Mouse (Mus musculus) intestine, embryonic 15.5 days (tissue): Measurements from ENCODE around the gene Ahsg. TPM values are rescaled to one million over a fixed set of nuclear protein-coding genes. Genes with fewer than 3 reads are reported as not detected.

ENCODE experiments used
- ATAC-seq: fragments of 200-750 bp; cut with Nextera tagmentation; 2 replicates; pipeline ENCODE4 v1.8.0; 2017; ENCODE audit warnings: moderate TSS enrichment, moderate library complexity
- H3K27ac ChIP-seq: fragments of 300-500 bp; sonication (generic); 2 replicates; pipeline ENCODE4 v1.5.1; 2015; ENCODE audit warnings: mild to moderate bottlenecking, inconsistent platforms
- H3K27me3 ChIP-seq: fragments of 300-500 bp; sonication (generic); replicated peaks from 2 replicates; pipeline ENCODE4 v1.6.1; 2015; ENCODE audit warnings: inconsistent platforms
- H3K36me3 ChIP-seq: fragments of 300-500 bp; sonication (generic); 2 replicates; pipeline ENCODE4 v1.6.1; 2015; ENCODE audit warnings: inconsistent platforms
- H3K4me1 ChIP-seq: fragments of 300-500 bp; sonication (generic); replicated peaks from 2 replicates; pipeline ENCODE4 v1.6.1; 2015; ENCODE audit warnings: inconsistent platforms
- H3K4me2 ChIP-seq: fragments of 300-500 bp; sonication (generic); replicated peaks from 2 replicates; pipeline ENCODE4 v1.6.1; 2015; ENCODE audit warnings: mild to moderate bottlenecking, inconsistent platforms
- H3K4me3 ChIP-seq: fragments of 300-500 bp; sonication (generic); replicated peaks from 2 replicates; pipeline ENCODE4 v1.5.1; 2015; ENCODE audit warnings: inconsistent platforms
- H3K9ac ChIP-seq: fragments of 300-500 bp; sonication (generic); 2 replicates; pipeline ENCODE4 v1.6.1; 2015; ENCODE audit warnings: inconsistent platforms
- H3K9me3 ChIP-seq: fragments of 300-500 bp; sonication (generic); 2 replicates; pipeline ENCODE4 v1.6.1; 2016; ENCODE audit warnings: inconsistent platforms
- WGBS: fragments of 180-500 bp; shearing (Covaris S2); methylation state at CpG from one replicate; pipeline ENCODE4 v1.1.7; 2015; 5-methylcytosine and 5-hydroxymethylcytosine counted together
- polyA plus RNA-seq: library from polyadenylated mRNA; unstranded; fragments of >200 nt; fragmentation: Nextera tagmentation; extraction: Ambion mirVana; gene quantifications from 2 replicates; pipeline ENCODE4 v1.2.1, GENCODE M21; 2015

The Ahsg gene
- 19.7 and 39.1 TPM in 2 replicates for polyA plus RNA-seq

DNA sequence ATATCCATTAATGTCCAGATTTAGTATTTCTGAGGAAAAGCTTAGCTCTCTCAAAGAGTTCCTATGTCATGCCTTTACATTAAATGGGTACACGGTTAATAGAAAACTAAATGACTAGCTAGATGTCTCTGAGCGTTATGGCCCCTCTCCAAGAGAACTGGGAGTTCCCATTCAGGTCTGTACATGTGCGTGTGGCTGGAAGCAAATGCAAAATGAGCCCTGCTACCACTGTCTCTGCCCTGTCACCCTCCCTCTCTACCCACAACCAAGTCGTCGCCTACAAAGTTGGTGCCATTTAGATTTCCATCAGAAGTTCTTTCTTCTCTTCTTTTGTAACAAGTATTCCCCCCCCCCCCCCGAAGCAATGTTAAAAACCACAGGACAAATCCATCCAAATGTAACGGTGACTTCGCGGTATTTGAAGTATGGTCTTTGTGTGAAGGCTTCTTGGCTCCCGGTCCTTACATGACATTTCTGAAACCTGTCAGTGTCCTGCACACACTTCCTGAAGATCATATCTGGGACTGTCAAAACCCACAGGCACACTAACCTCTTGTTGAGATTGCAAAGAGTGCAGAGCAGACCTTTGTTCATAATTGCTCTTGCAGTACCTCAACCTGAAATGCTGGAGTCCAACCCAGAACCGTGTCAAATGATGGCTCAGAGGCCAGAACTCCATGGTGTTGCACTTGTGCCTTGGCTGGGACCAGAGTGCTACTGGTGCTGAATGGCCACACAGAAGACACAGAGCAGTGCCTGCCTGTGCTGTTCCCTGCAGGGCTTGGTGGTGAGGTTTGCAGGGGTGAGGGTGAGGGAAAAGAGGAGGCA is at the start of gene Ahsg:
Ahsg (plus strand) TSS at position 595 of the 828 bp plus-strand sequence.
- H3K36me3 ChIP-seq = no peaks in the 10 kb centered on the region
- H3K9me3 ChIP-seq = no peaks in the 10 kb centered on the region
- H3K4me2 ChIP-seq = no peak within 1 kb of the TSS
- H3K4me3 ChIP-seq = no peak within 1 kb of the TSS
- H3K27me3 ChIP-seq = no peaks in the 10 kb centered on the region
- no peak within 1 kb of the TSS for H3K9ac ChIP-seq
- no peak for ATAC-seq
- H3K27ac ChIP-seq = no peak within 1 kb of the TSS
- 80% methylated on average over 11 of the region's 11 CpGs for WGBS
- no peaks in the 10 kb centered on the region for H3K4me1 ChIP-seq

DNA sequence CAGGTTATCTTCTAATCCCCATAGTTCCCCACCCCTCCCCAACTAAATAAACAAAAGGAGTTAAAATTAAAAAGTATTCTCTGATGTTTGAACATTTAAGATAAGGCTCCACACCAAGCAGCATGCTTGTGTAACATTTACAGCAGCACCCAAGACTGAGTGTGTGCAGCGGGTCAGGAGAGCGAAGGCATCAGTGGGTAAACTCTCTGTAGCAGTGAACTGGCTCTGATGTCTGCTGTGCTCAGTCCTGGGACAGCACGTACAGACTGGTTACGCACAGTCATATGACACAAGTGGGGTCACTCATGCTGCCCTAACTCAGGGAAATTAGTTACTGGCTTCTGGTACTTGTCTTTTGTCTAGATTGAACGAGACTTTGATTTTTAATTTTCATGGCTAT is 48.2 kb upstream of the Ahsg start:
- peak; percentile 62 for ATAC-seq

DNA sequence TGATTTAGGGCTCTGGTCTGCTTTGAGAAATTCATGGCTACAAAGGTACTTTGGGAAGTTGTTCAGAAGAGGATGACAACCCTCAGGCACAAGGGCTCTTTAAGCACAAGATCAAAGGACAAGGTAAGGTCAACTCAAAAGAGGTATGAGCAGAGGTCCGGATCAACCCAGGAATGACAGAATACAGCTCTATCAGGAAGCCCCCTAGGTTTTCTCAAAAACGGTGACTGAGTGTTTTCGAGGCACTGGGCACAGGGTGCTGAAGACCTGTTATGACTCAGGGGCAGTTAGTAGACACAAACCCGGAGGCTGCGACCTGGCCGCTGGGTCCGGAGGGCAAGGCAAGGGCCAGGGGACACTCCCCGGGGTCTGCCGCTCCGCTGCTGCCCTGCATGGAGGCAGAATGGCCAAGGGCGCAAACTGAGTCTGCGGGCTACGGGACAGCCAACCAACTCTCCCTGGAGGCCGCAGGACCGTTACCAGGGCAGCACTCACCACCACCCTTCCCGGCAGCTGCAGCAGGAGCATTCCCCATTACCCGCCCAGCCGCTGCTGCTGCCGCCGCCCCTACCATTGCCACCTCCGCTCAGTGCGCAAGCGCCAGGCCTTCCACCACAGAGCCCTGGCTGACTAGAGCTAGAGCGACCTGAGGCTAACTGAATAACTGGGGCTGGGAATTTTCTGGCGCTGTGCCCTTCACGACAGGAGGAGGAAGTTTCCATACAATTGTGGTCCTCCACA is 46.8 kb upstream of the Ahsg start:
- peak overlapping the region; percentile 50 for H3K4me3 ChIP-seq
- H3K27ac ChIP-seq = peak overlapping the region; percentile 67; the same call in 1 of the 2 replicates
- 0 out of 2 replicates have a peak, but pooled peaks cover 2% of the 10 kb centered on the region for H3K4me1 ChIP-seq
- peak overlapping the region; percentile 93 for H3K4me2 ChIP-seq
- 0 out of 2 replicates have a peak, but pooled peaks cover 2% of the 10 kb centered on the region for H3K36me3 ChIP-seq
- no peaks in the 10 kb centered on the region for H3K9me3 ChIP-seq
- WGBS = 2% methylated on average over 26 of the region's 26 CpGs
- H3K27me3 ChIP-seq = no peaks in the 10 kb centered on the region
- peak; percentile 95 for ATAC-seq
- peak overlapping the region; percentile 72 for H3K9ac ChIP-seq

More for the DNA sequence above, 48.2 kb upstream of the Ahsg start:
- WGBS = 82% methylated on average over 5 of the region's 5 CpGs
- no peak overlapping the region for H3K4me3 ChIP-seq
- no peaks in the 10 kb centered on the region for H3K27me3 ChIP-seq
- H3K9me3 ChIP-seq = no peaks in the 10 kb centered on the region
- 0 out of 2 replicates have a peak, but pooled peaks cover 7% of the 10 kb centered on the region for H3K36me3 ChIP-seq
- H3K9ac ChIP-seq = no peak overlapping the region
- H3K27ac ChIP-seq = no peak overlapping the region
- H3K4me1 ChIP-seq = 0 out of 2 replicates have a peak, but pooled peaks cover 2% of the 10 kb centered on the region
- no peak overlapping the region for H3K4me2 ChIP-seq

DNA sequence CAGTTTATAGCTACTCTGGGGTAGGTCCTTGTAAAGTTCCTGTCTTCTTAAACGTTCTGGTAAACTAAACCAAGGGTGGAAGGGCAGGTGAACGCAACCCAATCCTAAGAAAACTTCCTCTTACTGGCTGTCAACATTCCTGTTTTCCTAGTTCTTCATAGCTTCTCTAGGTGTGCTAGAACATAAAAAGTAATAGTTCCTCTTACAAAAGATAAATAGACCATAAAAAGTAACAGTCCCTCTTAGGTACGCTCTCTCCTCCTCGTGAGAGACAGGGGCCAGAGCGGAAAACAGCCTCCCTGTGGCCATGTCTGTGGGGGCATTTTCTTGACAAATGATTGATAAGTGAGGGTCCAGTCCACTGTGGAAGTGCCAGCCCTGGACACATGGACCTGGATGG is 46.2 kb upstream of the Ahsg start:
- Histone ChIP-seq H3K9me3 (no peaks in the 10 kb centered on the region), H3K4me1 (0 out of 2 replicates have a peak, but pooled peaks cover 2% of the 10 kb centered on the region), H3K27ac (peak overlapping the region; percentile 67; the same call in 1 of the 2 replicates), H3K27me3 (no peaks in the 10 kb centered on the region), H3K4me3 (peak overlapping the region; percentile 50), H3K36me3 (0 out of 2 replicates have a peak, but pooled peaks cover 2% of the 10 kb centered on the region), H3K4me2 (peak overlapping the region; percentile 93), H3K9ac (no peak overlapping the region)
- no peak; the same call in 1 of the 2 replicates for ATAC-seq
- 35% methylated on average over 5 of the region's 5 CpGs for WGBS

DNA sequence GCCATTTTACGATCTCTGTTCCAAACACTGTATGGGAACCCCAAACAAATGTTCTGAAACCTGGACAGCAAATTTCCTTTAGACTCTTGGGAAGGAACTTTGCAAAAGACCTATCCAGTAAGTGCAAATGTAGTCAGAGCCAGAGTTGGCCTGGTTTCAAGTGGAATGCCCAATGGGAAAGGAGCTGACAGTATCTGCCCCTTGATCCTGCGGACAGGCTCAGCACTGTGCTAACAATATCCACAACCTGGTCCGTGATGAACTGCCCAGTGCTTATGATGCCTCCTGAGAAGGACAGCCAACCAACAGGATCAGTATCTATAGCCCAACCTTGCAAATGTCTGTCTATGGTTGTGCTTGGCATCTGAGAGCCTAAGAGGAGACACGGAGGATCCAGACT is 45.6 kb upstream of the Ahsg start:
- 84% methylated on average over 4 of the region's 4 CpGs for WGBS
- Histone ChIP-seq H3K4me1 (0 out of 2 replicates have a peak, but pooled peaks cover 2% of the 10 kb centered on the region), H3K9me3 (no peaks in the 10 kb centered on the region), H3K36me3 (0 out of 2 replicates have a peak, but pooled peaks cover 2% of the 10 kb centered on the region), H3K4me2 (no peak overlapping the region), H3K27ac (no peak overlapping the region), H3K9ac (no peak overlapping the region), H3K4me3 (no peak overlapping the region), H3K27me3 (no peaks in the 10 kb centered on the region)
- no peak for ATAC-seq

DNA sequence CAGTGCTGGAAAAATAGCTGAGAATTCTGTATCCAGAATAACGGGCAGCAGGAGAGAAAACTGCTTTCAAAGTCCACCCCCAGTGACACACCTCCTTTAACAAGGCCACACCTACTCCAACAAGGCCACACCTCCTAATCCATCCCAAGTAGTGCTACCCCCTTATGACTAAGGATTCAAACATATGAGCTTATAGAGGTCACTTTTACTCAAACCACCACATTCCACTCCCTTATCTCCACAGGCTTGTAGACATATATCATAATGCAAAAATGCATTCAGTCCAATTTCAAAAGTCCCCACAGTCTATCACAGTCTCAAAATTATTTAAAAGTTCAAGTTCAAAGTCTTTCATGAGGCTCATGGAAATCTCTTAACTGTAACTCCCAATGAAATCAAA is 43.4 kb upstream of the Ahsg start:
- H3K27ac ChIP-seq = no peak overlapping the region
- no peaks in the 10 kb centered on the region for H3K36me3 ChIP-seq
- no peaks in the 10 kb centered on the region for H3K27me3 ChIP-seq
- WGBS = 78% methylated on average over 1 of the region's 1 CpGs
- no peaks in the 10 kb centered on the region for H3K9me3 ChIP-seq
- no peak overlapping the region for H3K4me3 ChIP-seq
- H3K9ac ChIP-seq = no peak overlapping the region
- no peak for ATAC-seq
- H3K4me1 ChIP-seq = 0 out of 2 replicates have a peak, but pooled peaks cover 2% of the 10 kb centered on the region
- H3K4me2 ChIP-seq = no peak overlapping the region

DNA sequence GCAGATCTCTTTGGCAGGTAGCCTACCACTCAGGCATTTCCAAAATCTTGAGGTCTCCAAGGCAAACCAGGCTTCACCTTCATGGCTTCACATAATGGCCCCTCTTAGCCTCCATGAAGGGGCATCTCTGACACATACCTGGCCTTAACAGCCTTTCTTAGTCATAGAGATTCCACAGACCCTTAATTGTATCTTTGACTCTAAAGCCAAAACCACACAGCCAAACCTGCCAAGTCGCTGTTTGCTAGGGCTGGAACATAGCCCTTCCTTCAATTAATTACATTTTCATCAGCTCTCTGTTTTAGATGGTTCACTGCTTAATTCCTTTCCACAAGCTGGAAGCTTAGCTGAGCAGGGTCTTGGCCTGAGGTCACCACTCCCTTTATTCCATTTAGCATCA is 42.7 kb upstream of the Ahsg start:
- H3K4me1 ChIP-seq = 0 out of 2 replicates have a peak, but pooled peaks cover 2% of the 10 kb centered on the region
- H3K4me3 ChIP-seq = no peak overlapping the region
- H3K27me3 ChIP-seq = no peaks in the 10 kb centered on the region
- ATAC-seq = no peak
- H3K36me3 ChIP-seq = no peaks in the 10 kb centered on the region
- no peak overlapping the region for H3K27ac ChIP-seq
- H3K9ac ChIP-seq = no peak overlapping the region
- WGBS = 82% methylated on average over 1 of the region's 1 CpGs
- H3K4me2 ChIP-seq = no peak overlapping the region
- H3K9me3 ChIP-seq = no peaks in the 10 kb centered on the region

DNA sequence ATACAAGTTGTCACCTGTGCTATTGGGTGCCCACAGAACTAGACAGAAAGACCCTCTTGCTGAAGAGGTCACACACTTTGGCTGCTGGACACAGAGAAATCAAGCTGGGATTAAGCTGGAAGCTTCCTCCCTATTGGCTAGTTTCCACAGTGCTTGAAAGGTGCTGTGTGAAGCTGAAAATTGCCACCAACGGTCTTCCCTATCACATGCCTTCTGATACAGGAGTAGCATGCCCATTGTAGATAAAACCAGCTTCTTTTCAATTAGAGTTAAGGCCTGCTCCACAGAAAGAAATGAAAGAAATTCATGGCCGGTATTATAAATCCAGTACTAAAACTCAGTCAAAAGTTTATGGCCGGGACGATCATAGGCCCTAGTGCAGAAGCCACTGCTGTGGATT is 38.4 kb upstream of the Ahsg start:
- H3K27me3 ChIP-seq = no peaks in the 10 kb centered on the region
- ATAC-seq = no peak
- no peaks in the 10 kb centered on the region for H3K36me3 ChIP-seq
- peaks cover 4% of the 10 kb centered on the region for H3K4me1 ChIP-seq
- H3K4me3 ChIP-seq = no peak overlapping the region
- 92% methylated on average over 4 of the region's 4 CpGs for WGBS
- H3K9me3 ChIP-seq = no peaks in the 10 kb centered on the region
- no peak overlapping the region for H3K27ac ChIP-seq
- no peak overlapping the region for H3K4me2 ChIP-seq
- H3K9ac ChIP-seq = no peak overlapping the region

DNA sequence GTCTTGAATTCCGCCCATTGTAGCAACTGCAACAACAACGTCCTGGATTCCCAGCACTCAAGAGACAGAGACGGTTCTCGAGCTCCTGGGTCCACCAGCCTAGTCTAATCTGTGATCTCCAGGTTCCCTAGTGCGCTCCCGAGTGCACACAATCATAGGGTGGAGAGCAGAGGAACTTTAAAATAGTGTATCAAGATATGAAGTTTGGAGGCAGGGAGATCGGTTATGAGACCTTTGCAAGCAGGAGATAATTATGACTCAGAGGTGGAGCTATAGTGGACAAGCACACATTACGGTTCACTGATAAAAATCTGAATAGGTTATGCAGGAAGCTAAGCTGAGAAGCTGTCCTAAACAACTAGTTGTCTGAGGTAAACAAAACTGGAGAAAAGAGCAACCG is 34.3 kb upstream of the Ahsg start:
- Histone ChIP-seq H3K27me3 (no peaks in the 10 kb centered on the region), H3K9me3 (no peaks in the 10 kb centered on the region), H3K4me2 (peak overlapping the region; percentile 77), H3K4me1 (peaks cover 10% of the 10 kb centered on the region), H3K4me3 (peak overlapping the region; percentile 99), H3K36me3 (no peaks in the 10 kb centered on the region), H3K9ac (peak overlapping the region; percentile 48), H3K27ac (peak overlapping the region; percentile 89)
- no peak for ATAC-seq
- 10% methylated on average over 9 of the region's 9 CpGs for WGBS

DNA sequence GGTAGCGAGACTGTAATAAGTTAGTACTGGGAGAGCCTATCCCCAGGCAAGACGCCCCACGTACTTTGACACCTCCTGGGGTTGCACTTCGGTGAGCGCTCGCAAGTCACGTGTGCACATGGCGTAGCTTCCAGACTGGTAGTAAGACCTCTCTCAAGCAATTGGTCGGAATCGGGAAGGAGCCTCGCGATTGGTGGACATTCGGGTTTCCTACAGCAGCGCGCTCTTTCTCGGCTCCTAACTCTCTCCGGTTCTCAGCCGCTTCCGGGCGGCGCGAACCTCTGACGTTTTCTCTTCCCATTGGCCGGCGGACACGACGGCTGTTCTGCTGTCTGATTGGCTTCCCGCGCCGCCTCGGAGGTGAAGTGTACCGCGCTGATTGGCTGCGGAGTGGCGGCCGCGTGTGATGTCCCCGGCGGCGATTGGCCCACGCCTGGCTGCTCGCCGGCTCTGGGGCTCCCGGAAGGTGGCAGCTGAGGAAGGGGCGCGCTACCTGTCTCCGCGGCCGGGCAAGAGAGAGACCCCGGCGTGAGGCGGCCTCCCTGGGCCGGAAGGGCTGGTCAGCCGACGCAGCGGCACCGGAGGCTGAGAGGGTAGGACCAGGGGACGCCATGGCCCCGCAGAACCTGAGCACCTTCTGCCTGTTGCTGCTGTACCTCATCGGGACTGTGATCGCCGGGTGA is 33.5 kb upstream of the Ahsg start, which contains the start of the genes Tbccd1 and Dnajb11:
Tbccd1 (minus strand) TSS at position 239 of the 683 bp plus-strand sequence.
Dnajb11 (plus strand) TSS at position 415 of the 683 bp plus-strand sequence.
- peak within 1 kb of the TSS; percentile 89 for H3K27ac ChIP-seq
- no peaks in the 10 kb centered on the region for H3K9me3 ChIP-seq
- peaks cover 10% of the 10 kb centered on the region for H3K4me1 ChIP-seq
- H3K9ac ChIP-seq = peak within 1 kb of the TSS; percentile 89
- peak within 1 kb of the TSS; percentile 99 for H3K4me3 ChIP-seq
- peak; percentile 99 for ATAC-seq
- H3K4me2 ChIP-seq = peak within 1 kb of the TSS; percentile 80
- H3K36me3 ChIP-seq = 0 out of 2 replicates have a peak, but pooled peaks cover 2% of the 10 kb centered on the region
- H3K27me3 ChIP-seq = no peaks in the 10 kb centered on the region
- under 1% methylated on average over 62 of the region's 62 CpGs for WGBS

DNA sequence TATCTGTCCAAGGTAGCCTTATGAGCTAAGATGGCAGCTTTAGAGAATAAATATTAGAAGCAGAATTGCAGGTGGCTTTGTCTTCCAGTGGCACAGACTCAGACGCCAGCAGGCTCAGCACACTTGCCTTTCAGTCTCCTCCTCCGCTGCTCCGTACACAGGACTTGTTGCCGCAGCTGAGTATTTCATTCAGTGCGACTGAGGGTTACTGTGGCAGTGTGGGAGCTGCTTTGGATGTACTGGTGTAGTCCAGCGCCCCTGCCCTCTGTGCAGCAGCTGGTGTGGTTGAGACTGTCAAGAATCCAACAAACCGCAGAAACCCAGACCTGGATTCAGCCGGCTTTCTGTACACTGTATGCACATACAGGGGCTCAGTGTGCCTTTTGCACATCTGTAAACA is 18.7 kb upstream of the Ahsg start:
- ATAC-seq = no peak
- no peak overlapping the region for H3K4me2 ChIP-seq
- H3K36me3 ChIP-seq = peaks cover 33% of the 10 kb centered on the region
- H3K4me3 ChIP-seq = no peak overlapping the region
- H3K4me1 ChIP-seq = no peaks in the 10 kb centered on the region
- no peak overlapping the region for H3K27ac ChIP-seq
- 91% methylated on average over 8 of the region's 8 CpGs for WGBS
- no peaks in the 10 kb centered on the region for H3K27me3 ChIP-seq
- H3K9ac ChIP-seq = no peak overlapping the region
- H3K9me3 ChIP-seq = no peaks in the 10 kb centered on the region
